Comparison of ENCODE assay signal across 8 mouse cellular contexts in genomic region chr7:24506065-24506459, GRCm38 (mm10). TPM values are rescaled to one million over a fixed set of nuclear protein-coding genes. Genes with fewer than 3 reads are reported as not detected.
DNase-seq lines count a peak whose midpoint lies in the region; ATAC-seq and TF ChIP-seq lines count a peak whose summit lies in the region.

No protein-coding gene starts in this region.

- no peaks in the 10 kb centered on the region for H3K36me3 ChIP-seq in liver, adult 2 months (ENCODE audit: control insufficient read depth, insufficient read depth, low read length)
- H3K36me3 ChIP-seq in heart, embryonic 11.5 days (ENCODE audit: control insufficient read depth, insufficient read depth, low read length) = peaks cover 3% of the 10 kb centered on the region; the same call in 1 of the 2 replicates

- peak overlapping the region; percentile 95; the same call in 1 of the 2 replicates for H3K27ac ChIP-seq in liver, adult 2 months (replicated peaks; ENCODE audit: insufficient read depth, low read depth, low read length)
- H3K27ac ChIP-seq in heart, embryonic 11.5 days (ENCODE audit: low read depth, low read length) = peak overlapping the region; percentile 98
- H3K27ac ChIP-seq in olfactory bulb, adult 2 months (ENCODE audit: insufficient read depth, low read depth, low read length) = peak overlapping the region; percentile 83

- peak overlapping the region; percentile 81 for H3K4me2 ChIP-seq in heart, embryonic 11.5 days

- TF ChIP-seq CTCF in liver, adult 2 months (IDR thresholded peaks at IDR 0.05; ENCODE audit: low read depth, low read length) = no peak
- TF ChIP-seq CTCF in olfactory bulb, adult 2 months (IDR thresholded peaks at IDR 0.05; ENCODE audit: insufficient read depth, low read depth, low read length) = no peak

- H3K9me3 ChIP-seq in heart, embryonic 11.5 days (replicated peaks; ENCODE audit: control insufficient read depth, low read length) = 0 out of 2 replicates have a peak, but pooled peaks cover 3% of the 10 kb centered on the region

- WGBS in liver, adult 2 months = 9% methylated on average over 3 of the region's 3 CpGs
- WGBS in heart, embryonic 11.5 days (ENCODE audit: insufficient replicate concordance) = 12% methylated on average over 3 of the region's 3 CpGs
- 5% methylated on average over 3 of the region's 3 CpGs for WGBS in olfactory bulb, adult 2 months

- TF ChIP-seq POLR2A in liver, adult 2 months (IDR thresholded peaks at IDR 0.05; ENCODE audit: extremely low read depth, insufficient read depth, low read length) = no peak
- no peak for TF ChIP-seq POLR2A in olfactory bulb, adult 2 months (IDR thresholded peaks at IDR 0.05; ENCODE audit: insufficient read depth, low read depth, low read length)

- no peak for ATAC-seq in heart, embryonic 11.5 days (replicated peaks; ENCODE audit: insufficient number of reproducible peaks, low FRiP score, low TSS enrichment)

- H3K4me3 ChIP-seq in liver, adult 2 months (ENCODE audit: insufficient read depth, low read depth, low read length) = no peak overlapping the region; the same call in 1 of the 2 replicates
- H3K4me3 ChIP-seq in heart, embryonic 11.5 days (ENCODE audit: low read depth, low read length) = peak overlapping the region; percentile 51
- H3K4me3 ChIP-seq in olfactory bulb, adult 2 months (ENCODE audit: insufficient read depth, low read depth, low read length) = no peak overlapping the region

- H3K9ac ChIP-seq in liver, adult 2 months (ENCODE audit: low read depth, low read length) = no peak overlapping the region
- H3K9ac ChIP-seq in heart, embryonic 11.5 days (ENCODE audit: low read depth, low read length) = peak overlapping the region; percentile 98; the same call in 1 of the 2 replicates

- DNase-seq in liver, adult 2 months (ENCODE audit: extremely low read depth, low read depth, low spot score) = no peak
- DNase-seq in liver = no peak
- DNase-seq in kidney, postnatal 14 days = peak; percentile 31
- DNase-seq in thymus, postnatal 36 days = no peak
- DNase-seq in layer of hippocampus, adult 18-20 months (ENCODE audit: low spot score in 2 of 2) = no peak
- no peak for DNase-seq in lung, postnatal 4 days

- H3K4me1 ChIP-seq in liver, adult 2 months (ENCODE audit: control insufficient read depth, insufficient read depth, low read length) = peaks cover 8% of the 10 kb centered on the region
- peaks cover 8% of the 10 kb centered on the region for H3K4me1 ChIP-seq in heart, embryonic 11.5 days (ENCODE audit: control insufficient read depth, insufficient read depth, low read length)
- H3K4me1 ChIP-seq in olfactory bulb, adult 2 months (ENCODE audit: control insufficient read depth, insufficient read depth, low read length) = peaks cover 16% of the 10 kb centered on the region

- H3K27me3 ChIP-seq in liver, adult 2 months (ENCODE audit: control insufficient read depth, insufficient read depth, low read length) = no peaks in the 10 kb centered on the region
- H3K27me3 ChIP-seq in heart, embryonic 11.5 days (ENCODE audit: control insufficient read depth, insufficient read depth, low read length) = peaks cover 29% of the 10 kb centered on the region

- no peaks in the 10 kb centered on the region for H3K79me2 ChIP-seq in liver, adult 2 months (ENCODE audit: control insufficient read depth, insufficient read depth, low read length)

RNA-seq across cellular contexts. Expression of gene Zfp428, which starts 0.7 kb away (rescaled TPM):
- 1.4 TPM in 2 replicates for total RNA-seq in liver, adult 2 months (2014; rRNA removed)
- 2.3 and 3.3 TPM in 2 replicates for polyA plus RNA-seq in liver, adult 2 months (2012; rRNA removed)
- 22.6 and 26.0 TPM in 2 replicates for polyA plus RNA-seq in heart, embryonic 11.5 days (2014; fragmentation: Nextera tagmentation; extraction: Ambion mirVana)
- polyA plus RNA-seq in olfactory bulb, adult 2 months (2012; ENCODE audit: insufficient read depth, insufficient read length, low replicate concordance, missing spikeins) = not detected in 2 replicates
- total RNA-seq in layer of hippocampus, adult 18-20 months (2021) = 10 to 100 TPM; 40.0 to 45.4 TPM

RNA-seq across cellular contexts. Expression of gene AC161166.1, which starts 6.2 kb away (rescaled TPM):
- total RNA-seq in liver, adult 2 months (2014; rRNA removed) = not detected in 2 replicates
- polyA plus RNA-seq in liver, adult 2 months (2012; rRNA removed) = not detected in 2 replicates
- polyA plus RNA-seq in heart, embryonic 11.5 days (2014; fragmentation: Nextera tagmentation; extraction: Ambion mirVana) = 0.25 and 0.57 TPM in 2 replicates
- polyA plus RNA-seq in olfactory bulb, adult 2 months (2012; ENCODE audit: insufficient read depth, insufficient read length, low replicate concordance, missing spikeins) = not detected in 2 replicates
- total RNA-seq in layer of hippocampus, adult 18-20 months (2021) = not detected

RNA-seq across cellular contexts. Expression of gene Cadm4, which starts 24.2 kb away (rescaled TPM):
- 2.1 and 3.5 TPM in 2 replicates for total RNA-seq in liver, adult 2 months (2014; rRNA removed)
- polyA plus RNA-seq in liver, adult 2 months (2012; rRNA removed) = 5.3 and 6.5 TPM in 2 replicates
- polyA plus RNA-seq in heart, embryonic 11.5 days (2014; fragmentation: Nextera tagmentation; extraction: Ambion mirVana) = 0.20 and 0.23 TPM in 2 replicates
- polyA plus RNA-seq in olfactory bulb, adult 2 months (2012; ENCODE audit: insufficient read depth, insufficient read length, low replicate concordance, missing spikeins) = not detected in 2 replicates
- total RNA-seq in layer of hippocampus, adult 18-20 months (2021) = 100 to 1,000 TPM; 136 to 141 TPM

RNA-seq across cellular contexts. Expression of gene Irgq, which starts 24.4 kb away (rescaled TPM):
- total RNA-seq in liver, adult 2 months (2014; rRNA removed) = 3.0 and 4.8 TPM in 2 replicates
- 12.5 and 14.0 TPM in 2 replicates for polyA plus RNA-seq in liver, adult 2 months (2012; rRNA removed)
- 4.1 and 6.1 TPM in 2 replicates for polyA plus RNA-seq in heart, embryonic 11.5 days (2014; fragmentation: Nextera tagmentation; extraction: Ambion mirVana)
- not detected in 2 replicates for polyA plus RNA-seq in olfactory bulb, adult 2 months (2012; ENCODE audit: insufficient read depth, insufficient read length, low replicate concordance, missing spikeins)
- 10 to 100 TPM; 62.1 to 63.3 TPM for total RNA-seq in layer of hippocampus, adult 18-20 months (2021)

RNA-seq across cellular contexts. Expression of gene Pinlyp, which starts 39.9 kb away (rescaled TPM):
- not detected in 2 replicates for total RNA-seq in liver, adult 2 months (2014; rRNA removed)
- polyA plus RNA-seq in liver, adult 2 months (2012; rRNA removed) = not detected in 2 replicates
- polyA plus RNA-seq in heart, embryonic 11.5 days (2014; fragmentation: Nextera tagmentation; extraction: Ambion mirVana) = not detected in 2 replicates
- not detected in 2 replicates for polyA plus RNA-seq in olfactory bulb, adult 2 months (2012; ENCODE audit: insufficient read depth, insufficient read length, low replicate concordance, missing spikeins)
- total RNA-seq in layer of hippocampus, adult 18-20 months (2021) = not detected
